Mouse (Mus musculus) limb, embryonic 11.5 days (tissue): ENCODE data around the gene Heatr6. TPM values are rescaled to one million over a fixed set of nuclear protein-coding genes. Genes with fewer than 3 reads are reported as not detected.

ENCODE experiments used
- ATAC-seq: fragments of 200-750 bp; cut with Nextera tagmentation; 2 replicates; pipeline ENCODE4 v1.8.0; 2017; ENCODE audit warnings: low read depth; ENCODE audit not compliant: insufficient number of reproducible peaks, low FRiP score, low TSS enrichment
- DNase-seq: peaks from one replicate; pipeline ENCODE4 v3.0.0-alpha.2; 2015; ENCODE audit warnings: low spot score
- H3K27ac ChIP-seq: fragments of 300-500 bp; sonication (generic); replicated peaks from 2 replicates; pipeline ENCODE4 v1.5.1; 2014; ENCODE audit warnings: low read depth, mild to moderate bottlenecking, low read length
- H3K27me3 ChIP-seq: fragments of 300-500 bp; sonication (generic); 2 replicates; pipeline ENCODE4 v1.6.1; 2014; ENCODE audit warnings: mild to moderate bottlenecking, low read length, mixed read lengths; ENCODE audit not compliant: control insufficient read depth, insufficient read depth
- H3K36me3 ChIP-seq: fragments of 300-500 bp; sonication (generic); 2 replicates; pipeline ENCODE4 v1.6.1; 2014; ENCODE audit warnings: mild to moderate bottlenecking, low read length, moderate library complexity, mixed read lengths; ENCODE audit not compliant: control insufficient read depth, insufficient read depth
- H3K4me1 ChIP-seq: fragments of 300-500 bp; sonication (generic); 2 replicates; pipeline ENCODE4 v1.6.1; 2014; ENCODE audit warnings: low read length, mixed read lengths; ENCODE audit not compliant: control insufficient read depth, insufficient read depth
- H3K4me2 ChIP-seq: fragments of 300-500 bp; sonication (generic); 2 replicates; pipeline ENCODE4 v1.6.1; 2014; ENCODE audit warnings: low read depth, mild to moderate bottlenecking, moderate library complexity; ENCODE audit not compliant: severe bottlenecking
- H3K4me3 ChIP-seq: fragments of 300-500 bp; sonication (generic); 2 replicates; pipeline ENCODE4 v1.5.1; 2014; ENCODE audit warnings: low read depth, low read length
- H3K9ac ChIP-seq: fragments of 300-500 bp; sonication (generic); 2 replicates; pipeline ENCODE4 v1.6.1; 2014; ENCODE audit warnings: mild to moderate bottlenecking, low read length
- H3K9me3 ChIP-seq: fragments of 300-500 bp; sonication (generic); 2 replicates; pipeline ENCODE4 v1.6.1; 2016; ENCODE audit warnings: low read length; ENCODE audit not compliant: control insufficient read depth
- WGBS: fragments of 180-500 bp; shearing (Covaris S2); extraction: QIAGEN DNeasy Blood & Tissue Kit; methylation state at CpG from one replicate; pipeline ENCODE4 v1.1.7; 2014; 5-methylcytosine and 5-hydroxymethylcytosine counted together
- polyA plus RNA-seq: library from polyadenylated mRNA; unstranded; fragments of >200 nt; fragmentation: Nextera tagmentation; extraction: Ambion mirVana; gene quantifications from 2 replicates; pipeline ENCODE4 v1.2.1, GENCODE M21; 2014

Gene Heatr6
- polyA plus RNA-seq, 1 experiment from 2014 or later = 26.9 TPM

DNA sequence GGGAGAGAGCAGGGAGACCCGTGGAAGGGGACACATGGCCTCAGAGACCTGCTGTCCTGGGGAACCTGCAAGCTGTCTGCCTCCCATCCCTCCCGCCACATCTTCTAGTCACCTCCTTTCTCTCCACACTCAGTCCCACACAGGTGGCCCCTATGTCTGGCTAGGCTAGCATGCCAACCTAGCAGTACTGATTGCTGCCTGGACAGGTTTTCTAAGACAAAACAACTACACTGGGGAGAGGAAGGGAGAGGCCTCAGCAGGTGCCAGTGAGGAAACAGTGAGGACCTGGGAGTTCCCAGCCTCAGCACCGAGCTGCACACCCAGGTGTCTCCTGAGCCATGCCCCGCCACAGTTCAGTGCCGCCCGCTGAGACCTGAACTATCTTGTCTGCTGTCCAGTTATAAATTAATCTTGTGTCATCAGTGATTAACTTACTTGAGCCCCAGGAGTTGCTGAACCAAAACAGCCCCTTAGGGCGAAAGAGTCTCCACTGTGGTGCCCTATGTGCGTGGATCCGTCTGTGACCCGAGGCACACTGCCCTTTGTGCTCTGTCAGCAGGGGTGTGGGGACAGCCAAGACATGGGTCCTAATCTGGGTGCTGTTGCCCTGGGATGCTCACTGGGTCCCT, 43.6 kb downstream of the Heatr6 start:
- H3K9me3 ChIP-seq = no peaks in the 10 kb centered on the region
- DNase-seq (no peak), ATAC-seq (no peak)
- no peaks in the 10 kb centered on the region for H3K27me3 ChIP-seq
- H3K36me3 ChIP-seq = no peaks in the 10 kb centered on the region
- WGBS = 80% methylated on average over 10 of the region's 10 CpGs
- no peaks in the 10 kb centered on the region for H3K4me1 ChIP-seq
- no peak overlapping the region for H3K4me2 ChIP-seq
- no peak overlapping the region for H3K27ac ChIP-seq
- H3K9ac ChIP-seq = no peak overlapping the region
- no peak overlapping the region for H3K4me3 ChIP-seq

- Histone ChIP-seq H3K27ac (no peak overlapping the region), H3K36me3 (no peaks in the 10 kb centered on the region), H3K9ac (no peak overlapping the region), H3K27me3 (no peaks in the 10 kb centered on the region), H3K9me3 (no peaks in the 10 kb centered on the region), H3K4me2 (no peak overlapping the region), H3K4me3 (no peak overlapping the region), H3K4me1 (no peaks in the 10 kb centered on the region)
- 71% methylated on average over 12 of the region's 12 CpGs for WGBS
- ATAC-seq (no peak), DNase-seq (no peak)
These were observed 46.5 kb downstream of the Heatr6 start for GRCm38 (mm10) chr11:83799871-83800430.

- no peak for ATAC-seq
- no peaks in the 10 kb centered on the region for H3K9me3 ChIP-seq
- no peak overlapping the region for H3K4me2 ChIP-seq
- H3K4me1 ChIP-seq = no peaks in the 10 kb centered on the region
- peak; percentile 36 for DNase-seq
- H3K27me3 ChIP-seq = no peaks in the 10 kb centered on the region
- H3K36me3 ChIP-seq = no peaks in the 10 kb centered on the region
- no peak overlapping the region for H3K4me3 ChIP-seq
- no peak overlapping the region for H3K9ac ChIP-seq
- WGBS = 65% methylated on average over 8 of the region's 8 CpGs
- H3K27ac ChIP-seq = no peak overlapping the region
These were observed 48.7 kb downstream of the Heatr6 start for GRCm38 (mm10) chr11:83802166-83802565.

GRCm38 (mm10) chr11:83802581-83802980, 49.1 kb downstream of the Heatr6 start:
- no peak for DNase-seq
- Histone ChIP-seq H3K36me3 (no peaks in the 10 kb centered on the region), H3K9me3 (no peaks in the 10 kb centered on the region), H3K4me3 (no peak overlapping the region), H3K4me1 (no peaks in the 10 kb centered on the region), H3K9ac (no peak overlapping the region), H3K27me3 (no peaks in the 10 kb centered on the region), H3K27ac (no peak overlapping the region), H3K4me2 (no peak overlapping the region)
- no peak for ATAC-seq
- WGBS = 93% methylated on average over 4 of the region's 4 CpGs

- H3K9ac ChIP-seq = no peak overlapping the region
- H3K27ac ChIP-seq = no peak overlapping the region
- H3K36me3 ChIP-seq = no peaks in the 10 kb centered on the region
- no peaks in the 10 kb centered on the region for H3K9me3 ChIP-seq
- ATAC-seq (no peak), DNase-seq (no peak)
- 90% methylated on average over 8 of the region's 8 CpGs for WGBS
- H3K4me2 ChIP-seq = no peak overlapping the region
- H3K27me3 ChIP-seq = no peaks in the 10 kb centered on the region
- no peaks in the 10 kb centered on the region for H3K4me1 ChIP-seq
- no peak overlapping the region for H3K4me3 ChIP-seq
These were observed 56.9 kb downstream of the Heatr6 start for GRCm38 (mm10) chr11:83810441-83810840.

- Histone ChIP-seq H3K4me1 (0 out of 2 replicates have a peak, but pooled peaks cover 5% of the 10 kb centered on the region), H3K9ac (no peak overlapping the region), H3K27me3 (no peaks in the 10 kb centered on the region), H3K4me2 (no peak overlapping the region), H3K9me3 (no peaks in the 10 kb centered on the region), H3K4me3 (no peak overlapping the region), H3K27ac (no peak overlapping the region), H3K36me3 (no peaks in the 10 kb centered on the region)
- WGBS = 78% methylated on average over 5 of the region's 5 CpGs
- ATAC-seq (no peak), DNase-seq (no peak)
These were observed 61.7 kb downstream of the Heatr6 start for GRCm38 (mm10) chr11:83815191-83815590.

- no peak overlapping the region for H3K4me2 ChIP-seq
- H3K27ac ChIP-seq = no peak overlapping the region
- WGBS = 11% methylated on average over 9 of the region's 9 CpGs
- peak; percentile 78 for DNase-seq
- H3K36me3 ChIP-seq = no peaks in the 10 kb centered on the region
- H3K9ac ChIP-seq = no peak overlapping the region
- no peak for ATAC-seq
- no peak overlapping the region for H3K4me3 ChIP-seq
- 0 out of 2 replicates have a peak, but pooled peaks cover 6% of the 10 kb centered on the region for H3K4me1 ChIP-seq
- no peaks in the 10 kb centered on the region for H3K27me3 ChIP-seq
- H3K9me3 ChIP-seq = no peaks in the 10 kb centered on the region
These were observed 62.1 kb downstream of the Heatr6 start for GRCm38 (mm10) chr11:83815628-83816027.

- Histone ChIP-seq H3K27ac (no peak overlapping the region), H3K36me3 (no peaks in the 10 kb centered on the region), H3K4me1 (0 out of 2 replicates have a peak, but pooled peaks cover 6% of the 10 kb centered on the region), H3K4me3 (no peak overlapping the region), H3K4me2 (no peak overlapping the region), H3K9me3 (no peaks in the 10 kb centered on the region), H3K27me3 (no peaks in the 10 kb centered on the region), H3K9ac (no peak overlapping the region)
- 77% methylated on average over 6 of the region's 6 CpGs for WGBS
- ATAC-seq (no peak), DNase-seq (no peak)
These were observed 63.6 kb downstream of the Heatr6 start for GRCm38 (mm10) chr11:83817048-83817447.
